Mouse (Mus musculus): ENCODE measurements at regions not wholly inside any gene's neighbourhood (a gene's known extent, or its start where the extent isn't known, plus 50 kb on each side); places are given as distances from the start of the nearest gene placed in this dataset.

DNA sequence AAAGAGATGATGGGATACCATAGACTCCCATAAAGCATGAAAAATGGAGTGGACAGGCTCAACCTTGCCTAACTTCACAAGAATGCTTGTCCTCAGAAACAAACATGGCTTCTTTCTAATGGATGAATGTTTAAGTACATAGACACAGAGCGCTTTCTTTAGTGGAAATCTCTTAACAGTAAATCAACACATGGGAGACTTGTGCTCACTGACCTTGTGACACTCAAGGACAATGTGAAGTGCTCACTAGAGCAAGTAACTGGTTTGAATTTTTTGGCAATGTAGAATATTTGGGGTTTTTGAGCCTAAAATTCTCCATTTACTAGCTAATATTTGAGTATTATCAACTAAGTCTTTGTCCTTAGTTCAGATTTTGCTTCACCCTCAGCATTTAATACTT is 88.0 kb downstream of the Tent5c start:
- DNase-seq (ENCODE audit: extremely low read depth, low read depth, low spot score), result no peak

GRCm38 (mm10) chr3:100397491-100397890 is 91.6 kb downstream of the Tent5c start:
- DNase-seq (ENCODE audit: extremely low read depth, low read depth, low spot score), result no peak

DNA sequence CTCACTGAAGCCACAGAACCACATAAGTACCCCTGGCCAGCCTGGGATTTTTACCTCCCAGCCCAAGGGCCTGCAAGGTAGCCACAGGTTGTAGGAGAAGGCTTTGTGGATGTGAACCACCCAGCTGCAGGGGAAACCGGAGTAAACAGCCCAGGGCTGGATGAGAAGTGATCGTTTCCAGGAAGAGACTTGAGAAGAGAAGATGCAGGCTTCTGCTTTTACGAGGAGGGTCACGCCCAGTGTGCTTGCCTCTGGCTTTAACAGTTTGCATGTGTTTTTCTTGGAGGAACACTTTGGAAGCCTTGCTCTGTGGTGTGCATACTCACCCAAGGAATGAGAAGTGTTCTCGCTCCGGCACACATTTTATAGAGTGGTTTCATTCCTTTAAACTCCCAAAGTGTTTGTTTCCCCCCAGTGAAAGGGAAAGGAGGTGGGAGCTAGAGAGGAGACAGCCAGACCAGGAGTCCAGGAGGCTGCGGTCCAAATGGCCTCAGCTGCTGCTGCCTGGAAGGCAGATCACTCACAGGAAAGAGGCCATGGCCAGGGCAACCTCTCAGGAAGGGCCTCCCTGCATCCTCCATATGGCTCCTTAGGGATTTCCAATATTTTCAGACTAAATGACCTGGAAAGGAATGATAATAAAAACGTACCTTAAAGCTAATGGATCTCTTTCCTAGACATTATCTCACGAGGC is 94.1 kb downstream of the Tent5c start:
- DNase-seq (ENCODE audit: extremely low read depth, low read depth, low spot score), result peak; percentile 68

- no peak for DNase-seq (ENCODE audit: extremely low read depth, low read depth, low spot score)
These were observed 95.2 kb downstream of the Tent5c start for GRCm38 (mm10) chr3:100393956-100394355.

- no peak for DNase-seq (ENCODE audit: extremely low read depth, low read depth, low spot score)
These were observed 106.9 kb downstream of the Tent5c start for GRCm38 (mm10) chr3:100382181-100382580.

GRCm38 (mm10) chr3:100381363-100381762 is 107.8 kb downstream of the Tent5c start:
- no peak for DNase-seq (ENCODE audit: extremely low read depth, low read depth, low spot score)

DNA sequence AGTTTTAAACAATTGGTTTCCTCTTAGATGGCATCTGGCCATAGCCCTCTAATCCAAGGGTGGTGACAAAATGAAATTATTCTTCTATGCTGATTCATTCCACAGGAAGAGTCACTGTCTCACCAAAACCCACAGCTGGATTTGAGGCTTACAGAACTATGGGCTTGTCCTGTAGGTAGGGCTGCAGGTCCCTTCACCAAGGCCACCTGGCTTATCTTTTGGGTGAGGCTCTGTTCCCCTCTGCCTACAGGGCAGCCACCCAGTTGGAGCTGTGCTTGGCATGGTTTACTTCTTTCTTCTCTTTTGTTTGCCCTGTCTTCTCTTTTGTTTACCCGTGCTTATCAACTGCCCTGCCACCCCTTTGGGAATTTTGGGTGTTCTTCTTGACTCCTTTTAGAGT is 113.0 kb downstream of the Tent5c start:
- DNase-seq (ENCODE audit: extremely low read depth, low read depth, low spot score), result no peak

- no peak for DNase-seq (ENCODE audit: extremely low read depth, low read depth, low spot score)
These were observed 122.0 kb downstream of the Tent5c start for GRCm38 (mm10) chr3:100366884-100367840.

DNA sequence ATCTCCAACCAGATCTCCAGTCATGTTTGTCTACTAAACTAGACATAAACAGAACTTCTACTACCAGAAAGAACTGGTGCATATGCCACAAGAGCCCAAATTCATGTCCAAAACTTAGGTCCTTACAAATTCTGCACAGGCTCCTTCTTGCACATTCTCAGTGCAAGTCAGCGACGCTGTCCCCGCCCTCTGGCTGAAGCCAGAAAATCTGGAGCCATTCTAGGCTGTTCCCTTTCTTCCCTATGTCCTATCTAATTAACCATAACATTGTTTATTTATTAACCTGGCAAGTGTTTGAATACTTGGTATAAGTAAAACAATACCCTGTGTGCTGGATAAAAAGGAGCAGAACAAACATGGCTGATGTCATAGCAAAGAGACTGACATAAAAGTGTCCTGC is 122.7 kb downstream of the Tent5c start:
- no peak for DNase-seq (ENCODE audit: extremely low read depth, low read depth, low spot score)

- peak; percentile 8 for DNase-seq (ENCODE audit: extremely low read depth, low read depth, low spot score)
These were observed 123.7 kb downstream of the Tent5c start for GRCm38 (mm10) chr3:100365354-100365945.

DNA sequence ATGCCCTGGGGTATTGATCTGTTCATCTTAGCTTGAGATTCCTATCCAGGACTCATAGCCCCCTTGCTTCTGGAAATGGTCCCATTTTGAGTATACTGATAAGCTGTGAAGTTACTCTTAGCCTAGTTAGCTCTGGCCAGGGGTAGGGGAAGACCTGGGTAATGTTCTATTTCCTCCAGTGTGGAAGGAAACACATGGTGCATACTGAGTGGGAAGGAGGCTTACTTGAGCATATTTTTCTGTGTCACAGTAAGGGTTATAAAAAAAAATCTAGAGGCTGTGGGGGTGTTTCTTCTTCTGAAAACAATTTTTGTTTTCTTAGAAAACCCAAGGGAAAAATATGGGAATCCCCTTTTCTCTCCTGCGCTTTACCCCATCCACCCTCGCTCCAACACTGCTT is 124.4 kb downstream of the Tent5c start:
- DNase-seq (ENCODE audit: extremely low read depth, low read depth, low spot score), result no peak

- no peak for DNase-seq (ENCODE audit: extremely low read depth, low read depth, low spot score)
These were observed 126.1 kb downstream of the Tent5c start for GRCm38 (mm10) chr3:100362983-100363382.

GRCm38 (mm10) chr3:100360019-100360418 is 129.1 kb downstream of the Tent5c start:
- no peak for DNase-seq (ENCODE audit: extremely low read depth, low read depth, low spot score)

GRCm38 (mm10) chr3:100359036-100359435 is 130.1 kb downstream of the Tent5c start:
- DNase-seq (ENCODE audit: extremely low read depth, low read depth, low spot score), result no peak

DNA sequence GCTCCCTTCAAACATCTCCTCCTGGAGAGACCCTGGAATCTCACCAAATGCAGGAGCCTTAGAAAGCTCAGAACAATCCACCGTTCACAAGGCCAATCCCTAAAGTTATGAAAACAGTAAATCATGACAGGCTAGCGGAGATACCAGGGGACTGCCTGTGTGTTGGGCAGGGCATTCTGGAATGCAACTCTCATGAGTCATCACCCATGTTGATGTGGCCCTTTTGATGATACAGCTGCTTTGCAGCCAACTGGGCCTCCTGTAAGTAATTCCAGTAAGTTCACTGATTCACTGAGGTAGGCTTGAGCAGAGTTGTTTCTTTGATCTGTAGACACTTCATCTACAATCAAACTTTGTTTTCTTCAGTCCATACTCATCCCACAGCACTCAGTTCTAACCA is 155.6 kb downstream of the Tent5c start:
- DNase-seq (ENCODE audit: extremely low read depth, low read depth, low spot score), result no peak

GRCm38 (mm10) chr3:100318357-100318756 is 156.2 kb upstream of the Wdr3 start:
- no peak for DNase-seq (ENCODE audit: extremely low read depth, low read depth, low spot score)

DNA sequence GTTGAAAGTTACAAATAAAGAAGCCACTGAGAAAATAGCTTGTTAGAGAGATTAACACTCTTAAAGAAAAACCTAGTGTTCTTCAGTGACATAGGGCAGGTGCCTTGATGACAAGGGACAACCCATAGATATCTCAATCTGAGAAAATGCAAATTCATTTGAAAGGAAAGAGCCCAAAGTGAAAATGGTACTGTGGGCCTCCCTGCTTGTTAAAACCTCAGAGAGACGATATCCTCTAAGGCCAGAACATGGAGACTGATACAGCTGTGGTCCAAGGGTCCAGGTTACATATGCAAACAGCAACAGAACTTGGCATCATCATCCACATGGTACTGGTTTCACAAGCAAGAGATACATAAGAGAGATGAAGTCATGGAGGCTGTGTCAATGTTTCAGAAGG is 125.6 kb upstream of the Wdr3 start:
- no peak for DNase-seq (ENCODE audit: extremely low read depth, low read depth, low spot score)

GRCm38 (mm10) chr3:100266976-100267375 is 104.8 kb upstream of the Wdr3 start:
- no peak for DNase-seq (ENCODE audit: extremely low read depth, low read depth, low spot score)

DNA sequence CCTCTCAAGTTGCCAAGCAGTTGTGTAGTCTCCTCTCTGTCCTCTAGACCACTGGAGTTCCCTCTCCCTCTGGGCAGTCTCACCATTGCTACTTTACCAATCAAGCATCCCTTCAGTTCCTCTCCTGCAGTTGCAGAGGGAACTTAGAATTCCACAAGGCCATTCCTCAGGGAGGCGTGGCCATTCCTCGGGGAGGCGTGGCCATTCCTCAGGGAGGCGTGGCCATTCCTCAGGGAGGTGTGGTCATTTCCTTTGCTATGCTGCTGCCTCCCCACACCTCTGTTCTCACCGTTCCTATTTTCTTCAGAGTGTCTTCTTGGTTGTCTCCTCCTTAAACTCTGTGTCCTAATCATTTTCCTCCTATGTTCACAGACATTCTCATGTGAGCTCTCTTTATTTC is 102.8 kb upstream of the Wdr3 start:
- DNase-seq (ENCODE audit: extremely low read depth, low read depth, low spot score), result no peak

Data from fat pad, adult 2 months (tissue).